Mouse (Mus musculus): ENCODE results near the gene Foxb2.

- no peak for TF ChIP-seq POLR2A (IDR thresholded peaks at IDR 0.05; ENCODE audit: low read depth, low read length)
- no peak for TF ChIP-seq CTCF (IDR thresholded peaks at IDR 0.05; ENCODE audit: extremely low read depth, insufficient read depth, insufficient read length, insufficient replicate concordance)
These were observed 45.9 kb downstream of the Foxb2 start for GRCm38 (mm10) chr19:16827657-16828056.
